Mouse (Mus musculus): ENCODE data around the gene Bmp8a. TPM values are rescaled to one million over a fixed set of nuclear protein-coding genes. Genes with fewer than 3 reads are reported as not detected.

Gene Bmp8a
- polyA plus RNA-seq, 1 experiment from 2014 or later = 1.1 TPM

GRCm38 (mm10) chr4:123314497-123314896 lies 28.6 kb downstream of the Bmp8a start:
- no peaks in the 10 kb centered on the region for H3K36me3 ChIP-seq (ENCODE audit: control insufficient read depth, insufficient read depth, low read length)
- WGBS = 88% methylated on average over 3 of the region's 3 CpGs
- no peak overlapping the region for H3K27ac ChIP-seq (ENCODE audit: low read length)
- ATAC-seq = no peak
- no peak overlapping the region for H3K4me3 ChIP-seq (ENCODE audit: low read length)
- H3K27me3 ChIP-seq (replicated peaks; ENCODE audit: control insufficient read depth, insufficient read depth, low read length) = no peaks in the 10 kb centered on the region
- no peak overlapping the region for H3K4me2 ChIP-seq (ENCODE audit: low read depth, low read length)
- H3K9ac ChIP-seq (ENCODE audit: low read depth, low read length) = no peak overlapping the region
- no peaks in the 10 kb centered on the region for H3K9me3 ChIP-seq (ENCODE audit: control insufficient read depth, low read length)
- H3K4me1 ChIP-seq (ENCODE audit: control insufficient read depth, insufficient read depth, low read length) = no peaks in the 10 kb centered on the region

- H3K9ac ChIP-seq (ENCODE audit: low read depth, low read length) = no peak overlapping the region
- no peaks in the 10 kb centered on the region for H3K9me3 ChIP-seq (ENCODE audit: control insufficient read depth, low read length)
- no peaks in the 10 kb centered on the region for H3K36me3 ChIP-seq (ENCODE audit: control insufficient read depth, insufficient read depth, low read length)
- H3K4me2 ChIP-seq (ENCODE audit: low read depth, low read length) = no peak overlapping the region
- 82% methylated on average over 6 of the region's 6 CpGs for WGBS
- H3K27me3 ChIP-seq (replicated peaks; ENCODE audit: control insufficient read depth, insufficient read depth, low read length) = no peaks in the 10 kb centered on the region
- no peak overlapping the region for H3K4me3 ChIP-seq (ENCODE audit: low read length)
- no peak overlapping the region for H3K27ac ChIP-seq (ENCODE audit: low read length)
- no peaks in the 10 kb centered on the region for H3K4me1 ChIP-seq (ENCODE audit: control insufficient read depth, insufficient read depth, low read length)
- no peak for ATAC-seq
Observed at GRCm38 (mm10) chr4:123313010-123313409, 30.0 kb downstream of the Bmp8a start.

GRCm38 (mm10) chr4:123311845-123312244 lies 31.2 kb downstream of the Bmp8a start:
- Histone ChIP-seq H3K36me3 (ENCODE audit: control insufficient read depth, insufficient read depth, low read length) (no peaks in the 10 kb centered on the region), H3K4me3 (ENCODE audit: low read length) (no peak overlapping the region), H3K9ac (ENCODE audit: low read depth, low read length) (no peak overlapping the region), H3K4me2 (ENCODE audit: low read depth, low read length) (no peak overlapping the region), H3K27ac (ENCODE audit: low read length) (no peak overlapping the region), H3K9me3 (ENCODE audit: control insufficient read depth, low read length) (no peaks in the 10 kb centered on the region), H3K4me1 (ENCODE audit: control insufficient read depth, insufficient read depth, low read length) (no peaks in the 10 kb centered on the region), H3K27me3 (replicated peaks; ENCODE audit: control insufficient read depth, insufficient read depth, low read length) (no peaks in the 10 kb centered on the region)
- 63% methylated on average over 7 of the region's 7 CpGs for WGBS
- no peak for ATAC-seq

GRCm38 (mm10) chr4:123308292-123308691 lies 34.8 kb downstream of the Bmp8a start:
- no peak for ATAC-seq
- H3K4me1 ChIP-seq (ENCODE audit: control insufficient read depth, insufficient read depth, low read length) = no peaks in the 10 kb centered on the region
- no peak overlapping the region for H3K9ac ChIP-seq (ENCODE audit: low read depth, low read length)
- WGBS = 49% methylated on average over 3 of the region's 3 CpGs
- no peaks in the 10 kb centered on the region for H3K27me3 ChIP-seq (replicated peaks; ENCODE audit: control insufficient read depth, insufficient read depth, low read length)
- no peak overlapping the region for H3K27ac ChIP-seq (ENCODE audit: low read length)
- H3K4me2 ChIP-seq (ENCODE audit: low read depth, low read length) = no peak overlapping the region
- 0 out of 2 replicates have a peak, but pooled peaks cover 5% of the 10 kb centered on the region for H3K36me3 ChIP-seq (ENCODE audit: control insufficient read depth, insufficient read depth, low read length)
- no peaks in the 10 kb centered on the region for H3K9me3 ChIP-seq (ENCODE audit: control insufficient read depth, low read length)
- no peak overlapping the region for H3K4me3 ChIP-seq (ENCODE audit: low read length)

GRCm38 (mm10) chr4:123306999-123307398 lies 36.1 kb downstream of the Bmp8a start:
- ATAC-seq = no peak
- no peaks in the 10 kb centered on the region for H3K4me1 ChIP-seq (ENCODE audit: control insufficient read depth, insufficient read depth, low read length)
- H3K36me3 ChIP-seq (ENCODE audit: control insufficient read depth, insufficient read depth, low read length) = peaks cover 15% of the 10 kb centered on the region
- H3K4me2 ChIP-seq (ENCODE audit: low read depth, low read length) = no peak overlapping the region
- H3K9ac ChIP-seq (ENCODE audit: low read depth, low read length) = no peak overlapping the region
- no peak overlapping the region for H3K4me3 ChIP-seq (ENCODE audit: low read length)
- no peaks in the 10 kb centered on the region for H3K9me3 ChIP-seq (ENCODE audit: control insufficient read depth, low read length)
- H3K27ac ChIP-seq (ENCODE audit: low read length) = no peak overlapping the region
- H3K27me3 ChIP-seq (replicated peaks; ENCODE audit: control insufficient read depth, insufficient read depth, low read length) = no peaks in the 10 kb centered on the region
- 89% methylated on average over 10 of the region's 10 CpGs for WGBS

- Histone ChIP-seq H3K4me1 (ENCODE audit: control insufficient read depth, insufficient read depth, low read length) (no peaks in the 10 kb centered on the region), H3K36me3 (ENCODE audit: control insufficient read depth, insufficient read depth, low read length) (peaks cover 15% of the 10 kb centered on the region), H3K27me3 (replicated peaks; ENCODE audit: control insufficient read depth, insufficient read depth, low read length) (no peaks in the 10 kb centered on the region), H3K4me2 (ENCODE audit: low read depth, low read length) (no peak overlapping the region), H3K4me3 (ENCODE audit: low read length) (no peak overlapping the region), H3K9me3 (ENCODE audit: control insufficient read depth, low read length) (no peaks in the 10 kb centered on the region), H3K27ac (ENCODE audit: low read length) (no peak overlapping the region), H3K9ac (ENCODE audit: low read depth, low read length) (no peak overlapping the region)
- ATAC-seq = peak; percentile 58
- 25% methylated on average over 3 of the region's 3 CpGs for WGBS
Observed at GRCm38 (mm10) chr4:123305789-123306188, 37.3 kb downstream of the Bmp8a start.

- H3K36me3 ChIP-seq (ENCODE audit: control insufficient read depth, insufficient read depth, low read length) = peaks cover 50% of the 10 kb centered on the region
- no peak overlapping the region for H3K4me3 ChIP-seq (ENCODE audit: low read length)
- no peaks in the 10 kb centered on the region for H3K4me1 ChIP-seq (ENCODE audit: control insufficient read depth, insufficient read depth, low read length)
- no peak overlapping the region for H3K9ac ChIP-seq (ENCODE audit: low read depth, low read length)
- H3K4me2 ChIP-seq (ENCODE audit: low read depth, low read length) = no peak overlapping the region
- 92% methylated on average over 11 of the region's 11 CpGs for WGBS
- no peaks in the 10 kb centered on the region for H3K27me3 ChIP-seq (replicated peaks; ENCODE audit: control insufficient read depth, insufficient read depth, low read length)
- H3K27ac ChIP-seq (ENCODE audit: low read length) = no peak overlapping the region
- no peaks in the 10 kb centered on the region for H3K9me3 ChIP-seq (ENCODE audit: control insufficient read depth, low read length)
- no peak for ATAC-seq
Observed at GRCm38 (mm10) chr4:123298980-123299670, 43.9 kb downstream of the Bmp8a start.

GRCm38 (mm10) chr4:123298226-123298625 lies 44.8 kb downstream of the Bmp8a start:
- H3K27me3 ChIP-seq (replicated peaks; ENCODE audit: control insufficient read depth, insufficient read depth, low read length) = no peaks in the 10 kb centered on the region
- no peaks in the 10 kb centered on the region for H3K4me1 ChIP-seq (ENCODE audit: control insufficient read depth, insufficient read depth, low read length)
- H3K9me3 ChIP-seq (ENCODE audit: control insufficient read depth, low read length) = no peaks in the 10 kb centered on the region
- no peak for ATAC-seq
- H3K9ac ChIP-seq (ENCODE audit: low read depth, low read length) = no peak overlapping the region
- H3K4me3 ChIP-seq (ENCODE audit: low read length) = no peak overlapping the region
- 81% methylated on average over 4 of the region's 4 CpGs for WGBS
- no peak overlapping the region for H3K27ac ChIP-seq (ENCODE audit: low read length)
- peaks cover 53% of the 10 kb centered on the region for H3K36me3 ChIP-seq (ENCODE audit: control insufficient read depth, insufficient read depth, low read length)
- H3K4me2 ChIP-seq (ENCODE audit: low read depth, low read length) = no peak overlapping the region

- Histone ChIP-seq H3K4me3 (ENCODE audit: low read length) (no peak overlapping the region), H3K27me3 (replicated peaks; ENCODE audit: control insufficient read depth, insufficient read depth, low read length) (no peaks in the 10 kb centered on the region), H3K4me2 (ENCODE audit: low read depth, low read length) (no peak overlapping the region), H3K27ac (ENCODE audit: low read length) (no peak overlapping the region), H3K36me3 (ENCODE audit: control insufficient read depth, insufficient read depth, low read length) (peaks cover 51% of the 10 kb centered on the region), H3K9me3 (ENCODE audit: control insufficient read depth, low read length) (no peaks in the 10 kb centered on the region), H3K9ac (ENCODE audit: low read depth, low read length) (no peak overlapping the region), H3K4me1 (ENCODE audit: control insufficient read depth, insufficient read depth, low read length) (no peaks in the 10 kb centered on the region)
- no peak for ATAC-seq
- 91% methylated on average over 22 of the region's 22 CpGs for whole genome bisulfite sequencing
Observed at GRCm38 (mm10) chr4:123297195-123297960, 45.7 kb downstream of the Bmp8a start.
